8 mouse cellular contexts compared by ENCODE assay signal in the genomic region with DNA sequence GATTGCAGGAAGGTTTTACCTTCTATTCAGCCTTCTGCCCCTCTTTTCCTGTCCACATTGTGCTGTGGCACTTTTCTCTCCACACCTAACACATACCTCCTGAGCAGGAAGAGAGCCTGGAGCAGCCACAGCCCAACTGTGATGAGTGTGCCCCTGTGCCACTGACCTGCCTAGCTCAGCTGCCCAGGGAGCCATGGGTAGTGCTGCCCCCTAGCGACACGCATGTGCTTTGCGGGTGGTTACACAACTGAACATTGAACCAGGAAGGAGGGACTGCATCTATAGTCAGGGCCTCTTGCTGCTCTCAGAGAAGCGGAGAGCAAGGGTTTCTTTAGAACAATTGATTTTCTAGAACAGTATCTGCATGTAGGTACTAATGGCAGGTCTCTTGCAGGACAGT. TPM values are rescaled to one million over a fixed set of nuclear protein-coding genes. Genes with fewer than 3 reads are reported as not detected.
DNase-seq lines count a peak whose midpoint lies in the region; ATAC-seq lines count a peak whose summit lies in the region.

No protein-coding gene starts in this region.

- no peaks in the 10 kb centered on the region for H3K9me3 ChIP-seq in intestine, embryonic 15.5 days

- peak overlapping the region; percentile 75 for H3K4me3 ChIP-seq in intestine, embryonic 15.5 days (replicated peaks)

- H3K27me3 ChIP-seq in intestine, embryonic 15.5 days (replicated peaks): no peaks in the 10 kb centered on the region

- peak overlapping the region; percentile 86 for H3K9ac ChIP-seq in intestine, embryonic 15.5 days

- peak; percentile 93 for DNase-seq in adipocyte (ENCODE audit: low spot score)
- peak; percentile 88 for DNase-seq in embryo, embryonic 10.5 days (ENCODE audit: low spot score)
- DNase-seq in gastrocnemius, postnatal 25 days: peak; percentile 77
- peak; percentile 84 to 89 for DNase-seq in left cerebral cortex, postnatal 25 days (ENCODE audit: low spot score in 2 of 2)
- DNase-seq in mesoderm, embryonic 11.5 days (ENCODE audit: low read depth, low spot score): peak; percentile 90
- DNase-seq in right cerebral cortex, postnatal 25 days: peak; percentile 78
- DNase-seq in urinary bladder, postnatal 4 days (ENCODE audit: low spot score in 2 of 2): peak; percentile 76 to 87

- peak; percentile 24 for ATAC-seq in intestine, embryonic 15.5 days

- 2% methylated on average over 4 of the region's 4 CpGs for WGBS in intestine, embryonic 15.5 days

- intact Hi-C loops in left cerebral cortex, postnatal 25 days (cut with DNase I): loop anchor here (2.0 kb wide), 1 partner anchor 101 kb away; no protein-coding TSS in a partner anchor

- peaks cover 15% of the 10 kb centered on the region; the same call in 1 of the 2 replicates for H3K36me3 ChIP-seq in intestine, embryonic 15.5 days

- peak overlapping the region; percentile 87 for H3K4me2 ChIP-seq in intestine, embryonic 15.5 days (replicated peaks)

- peaks cover 53% of the 10 kb centered on the region for H3K4me1 ChIP-seq in intestine, embryonic 15.5 days (replicated peaks)

- H3K27ac ChIP-seq in intestine, embryonic 15.5 days: peak overlapping the region; percentile 98

RNA-seq across cellular contexts. Expression of gene Scd2, which starts 2.3 kb away (rescaled TPM):
- 10 to 100 TPM; 11.8 to 12.5 TPM for total RNA-seq in gastrocnemius, postnatal 25 days (2021)
- 417 and 432 TPM in 2 replicates for polyA plus RNA-seq in intestine, embryonic 15.5 days (2015; fragmentation: Nextera tagmentation; extraction: Ambion mirVana)
- total RNA-seq in left cerebral cortex, postnatal 25 days (2021): 100 to 1,000 TPM; 585 to 640 TPM

RNA-seq across cellular contexts. Expression of gene Scd4, which starts 37.2 kb away (rescaled TPM):
- total RNA-seq in gastrocnemius, postnatal 25 days (2021): under 1 TPM; 0.15 to 0.16 TPM
- 0.10 and 0.19 TPM in 2 replicates for polyA plus RNA-seq in intestine, embryonic 15.5 days (2015; fragmentation: Nextera tagmentation; extraction: Ambion mirVana)
- 1 to 10 TPM; 2.2 to 2.3 TPM for total RNA-seq in left cerebral cortex, postnatal 25 days (2021)

Comparison
In these comparisons a context has a peak if more than half of its experiments do, and no peak if none do; other contexts are left out.
1. Peak in every context shown above with its lines: DNase-seq, ATAC-seq, H3K4me3 ChIP-seq and H3K27ac ChIP-seq.
2. RNA of gene Scd2, which starts 2.3 kb away (total RNA-seq): 585 to 640 TPM in left cerebral cortex, postnatal 25 days; 11.8 to 12.5 TPM in gastrocnemius, postnatal 25 days; every median in the first group is over 10 times any median in the second.